Mouse (Mus musculus) kidney, adult 2 months (tissue): ENCODE results near the gene Lamb1.

Experiments used
- CTCF ChIP-seq: fragments of 200-500 bp; conservative IDR thresholded peaks from 2 replicates; pipeline ENCODE4 v1.5.1; 2011; ENCODE audit warnings: low read depth, mild to moderate bottlenecking, control low read depth, low read length, moderate library complexity, mixed read lengths; ENCODE audit not compliant: insufficient read depth, insufficient read length
- POLR2A ChIP-seq: fragments of 200-500 bp; IDR thresholded peaks from one replicate; pipeline ENCODE4 v1.6.1; 2011; ENCODE audit warnings: low read depth, low read length, control low read depth

- no peak for TF ChIP-seq CTCF
- TF ChIP-seq POLR2A, result no peak
Observed at GRCm38 (mm10) chr12:31294996-31295395, 30.0 kb downstream of the Lamb1 start.
